Mouse (Mus musculus) megakaryocyte, adult 5-6 weeks (primary cell): ENCODE data around the gene Ppp6c. TPM values are rescaled to one million over a fixed set of nuclear protein-coding genes. Genes with fewer than 3 reads are reported as not detected.

ENCODE experiments used
- ATAC-seq: 2 replicates; pipeline ENCODE4 v1.8.0; 2016; ENCODE audit warnings: mild to moderate bottlenecking, inconsistent platforms; ENCODE audit not compliant: poor library complexity, severe bottlenecking
- total RNA-seq, 2 experiments: library from RNA; stranded (forward) in 1 of 2; stranded (reverse) in 1 of 2; fragments of 153-499, 151-499 nt in 1 of 2; fragments of 221-1000, 200-1000 nt in 1 of 2; gene quantifications; 2 replicates each; pipeline versions ENCODE4 v1.2.3 to v1.2.4; 2015 to 2017

The Ppp6c gene
- total RNA-seq, 2 experiments from 2014 or later, result 71.6 to 150 TPM

- no peak for ATAC-seq
These were observed 79.8 kb downstream of the Ppp6c start for GRCm38 (mm10) chr2:39146469-39146868.

Other genes starting within 250 kb of the Ppp6c start
- gene Wdr38, start 229.0 kb downstream of the Ppp6c start, total RNA-seq (2015), result 0.29 and 0.34 TPM in 2 replicates
- 0.16 and 0.84 TPM in 2 replicates for gene Wdr38, start 229.0 kb downstream of the Ppp6c start, total RNA-seq (2017)
- 65.4 and 69.5 TPM in 2 replicates for gene Arpc5l, start 221.1 kb downstream of the Ppp6c start, total RNA-seq (2015)
- gene Arpc5l, start 221.1 kb downstream of the Ppp6c start, total RNA-seq (2017), result 38.7 and 49.5 TPM in 2 replicates
- gene Rpl35, start 220.8 kb downstream of the Ppp6c start, total RNA-seq (2015), result 377 and 387 TPM in 2 replicates
- gene Rpl35, start 220.8 kb downstream of the Ppp6c start, total RNA-seq (2017), result 757 and 843 TPM in 2 replicates
- gene Golga1, start 160.9 kb downstream of the Ppp6c start, total RNA-seq (2015), result 10.4 and 11.8 TPM in 2 replicates
- 22.1 and 24.6 TPM in 2 replicates for gene Golga1, start 160.9 kb downstream of the Ppp6c start, total RNA-seq (2017)
- gene Scai, start 35.7 kb downstream of the Ppp6c start, total RNA-seq (2015), result 3.1 and 6.1 TPM in 2 replicates
- gene Scai, start 35.7 kb downstream of the Ppp6c start, total RNA-seq (2017), result 4.3 and 7.4 TPM in 2 replicates